Mouse (Mus musculus) kidney, postnatal 10 days (tissue): ENCODE data around the gene Ugt1a6a.
A peak's percentile ranks its signal among the peaks of the same experiment; 100 is the strongest.
"Not testable (repeated sequence)": the region's sequence is repeated elsewhere in the genome, so short reads cannot be mapped to it uniquely, and the experiment has no call there.

Experiments used
- DNase-seq: peaks from one replicate; pipeline ENCODE4 v3.0.0; 2021; ENCODE audit warnings: mixed read lengths

Ugt1a6a gene

DNA sequence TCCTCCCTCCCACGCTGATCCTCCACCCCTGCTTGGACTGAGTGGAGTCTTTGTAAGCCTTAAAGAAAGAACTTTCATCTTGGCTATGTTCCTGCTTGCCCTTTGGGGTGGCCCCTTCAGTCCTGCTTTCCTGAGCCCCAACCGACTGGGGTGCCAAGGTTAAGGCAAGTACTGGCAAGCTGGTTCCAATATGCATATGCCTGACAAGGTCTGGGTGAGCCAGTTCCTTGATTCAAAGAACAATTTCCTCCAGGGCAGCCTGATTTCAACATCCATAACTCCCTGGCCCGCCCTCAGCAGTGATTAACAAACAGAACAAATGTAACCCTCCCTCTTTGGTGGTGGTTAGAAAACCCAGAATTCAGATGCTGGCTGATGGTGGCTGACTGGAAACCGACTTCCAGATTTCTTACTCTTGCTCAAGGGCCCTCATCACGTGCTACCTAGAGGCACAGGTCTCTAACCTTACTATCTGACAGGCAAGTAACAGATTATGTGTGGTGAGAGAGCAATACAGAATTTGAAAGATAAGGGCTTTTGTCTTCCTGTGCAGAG is at the start of gene Ugt1a6a:
TSS of gene Ugt1a6a (plus strand) at position 353 of the 555 bp plus-strand sequence.
- peak; percentile 32 for DNase-seq

DNA sequence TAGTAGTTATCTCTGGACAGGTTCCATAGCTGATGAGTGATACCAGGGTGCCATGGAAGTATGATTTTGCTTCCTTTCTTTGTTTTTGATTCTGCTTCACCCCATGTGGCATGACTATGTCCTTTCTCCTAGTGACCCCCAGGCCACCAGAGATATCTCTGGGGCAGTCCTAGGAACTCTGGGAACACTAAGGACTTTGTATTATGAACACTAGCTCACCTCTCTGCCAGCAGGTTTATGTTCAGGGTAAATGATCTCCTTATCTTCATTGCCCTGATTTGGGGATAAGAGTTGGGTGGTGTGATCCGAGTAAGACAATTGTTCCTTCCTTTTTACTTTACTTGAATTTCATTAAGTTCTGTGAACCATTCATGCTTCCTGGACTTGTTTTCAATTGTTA is 48.5 kb upstream of the Ugt1a6a start:
- DNase-seq, result no peak

- no peak for DNase-seq
Observed at GRCm38 (mm10) chr1:88087513-88087912, 47.1 kb upstream of the Ugt1a6a start, which contains the start of gene Ugt1a8. Ugt1a8 (plus strand) TSS chr1:88087813.

- DNase-seq, result no peak
Observed at GRCm38 (mm10) chr1:88092341-88092740, 42.3 kb upstream of the Ugt1a6a start.

DNA sequence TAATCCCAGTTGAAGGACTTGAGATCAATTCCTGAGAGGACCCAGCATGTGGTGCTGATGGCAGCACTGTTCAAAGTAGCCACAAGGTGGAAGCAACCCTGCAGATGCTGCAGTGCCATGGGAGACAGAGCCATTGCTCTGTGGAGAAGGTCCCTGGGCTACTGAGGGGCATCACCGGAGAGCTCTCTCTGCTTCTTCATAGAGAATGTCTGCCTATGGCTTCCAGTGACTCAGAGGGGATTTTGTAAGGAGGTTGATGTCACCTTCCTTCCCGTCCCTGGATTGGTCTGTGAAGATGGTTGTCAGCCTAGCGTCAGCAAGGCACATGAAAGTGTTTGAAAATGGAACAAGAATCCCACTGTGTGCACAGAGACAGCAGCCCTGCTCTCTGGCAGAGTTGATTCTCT is 40.3 kb upstream of the Ugt1a6a start:
- peak; percentile 46 for DNase-seq

DNA sequence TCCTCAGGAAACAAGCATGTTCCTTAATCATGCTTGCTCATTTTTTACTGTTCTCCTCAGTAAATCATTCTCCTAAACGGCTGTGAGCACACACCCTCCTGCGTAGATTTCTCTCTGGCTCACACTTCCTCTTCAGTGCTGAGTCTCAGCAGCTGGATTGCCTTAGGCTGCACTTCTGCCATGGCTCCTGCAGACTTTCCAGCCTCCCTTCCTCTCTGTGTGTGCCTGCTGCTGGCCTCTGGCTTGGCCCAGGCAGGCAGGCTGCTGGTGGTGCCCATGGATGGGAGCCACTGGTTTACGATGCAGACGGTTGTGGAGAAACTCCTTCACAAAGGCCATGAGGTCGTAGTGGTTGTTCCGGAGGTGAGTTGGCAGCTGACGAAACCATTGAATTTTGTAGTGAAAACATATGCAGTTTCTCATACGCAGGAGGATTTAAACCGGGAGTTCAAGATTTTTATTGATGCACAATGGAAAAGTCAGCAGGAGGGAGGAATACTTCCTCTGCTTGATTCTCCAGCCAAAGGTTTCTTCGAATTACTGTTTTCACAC is 39.6 kb upstream of the Ugt1a6a start, which contains the start of gene Ugt1a7c:
TSS of gene Ugt1a7c (plus strand) at position 122 of the 552 bp plus-strand sequence.
- DNase-seq, result peak; percentile 66

- not testable (repeated sequence) for DNase-seq
Observed at GRCm38 (mm10) chr1:88098546-88098945, 36.1 kb upstream of the Ugt1a6a start.

DNA sequence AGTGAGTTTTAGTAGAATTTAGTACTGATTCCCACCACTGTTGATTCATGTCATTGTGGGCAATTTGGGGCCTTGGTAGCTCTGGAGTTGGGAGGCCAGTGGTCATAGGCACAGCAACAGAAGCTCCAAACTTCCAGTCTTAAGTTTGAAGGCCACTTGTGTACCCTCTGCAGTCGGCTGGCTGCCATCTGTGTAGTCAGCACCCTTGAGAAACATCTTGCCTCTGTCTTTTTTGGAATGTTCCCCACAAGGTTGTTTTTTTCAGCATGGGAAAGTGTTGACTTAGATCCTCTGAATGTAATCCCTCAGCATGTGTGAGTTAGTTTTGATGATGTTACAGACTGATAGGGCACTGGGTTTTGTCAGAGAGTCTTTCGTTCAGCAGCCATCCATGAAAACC is 34.9 kb upstream of the Ugt1a6a start:
- DNase-seq, result not testable (repeated sequence)

DNA sequence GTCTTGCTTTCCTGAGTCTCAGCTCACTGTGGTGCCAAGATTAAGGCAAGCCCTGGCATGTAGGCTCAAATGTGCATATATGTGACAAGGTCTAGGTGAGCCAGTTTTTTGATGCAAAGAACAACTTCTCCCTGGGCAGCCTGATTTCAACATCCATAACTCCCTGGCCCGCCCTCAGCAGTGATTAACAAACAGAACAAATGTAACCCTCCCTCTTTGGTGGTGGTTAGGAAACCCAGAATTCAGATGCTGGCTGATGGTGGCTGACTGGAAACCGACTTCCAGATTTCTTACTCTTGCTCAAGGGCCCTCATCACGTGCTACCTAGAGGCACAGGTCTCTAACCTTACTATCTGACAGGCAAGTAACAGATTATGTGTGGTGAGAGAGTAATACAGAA is 31.6 kb upstream of the Ugt1a6a start, which contains the start of gene Ugt1a6b:
TSS of gene Ugt1a6b (plus strand) at position 234 of the 400 bp plus-strand sequence.
- not testable (repeated sequence) for DNase-seq

DNA sequence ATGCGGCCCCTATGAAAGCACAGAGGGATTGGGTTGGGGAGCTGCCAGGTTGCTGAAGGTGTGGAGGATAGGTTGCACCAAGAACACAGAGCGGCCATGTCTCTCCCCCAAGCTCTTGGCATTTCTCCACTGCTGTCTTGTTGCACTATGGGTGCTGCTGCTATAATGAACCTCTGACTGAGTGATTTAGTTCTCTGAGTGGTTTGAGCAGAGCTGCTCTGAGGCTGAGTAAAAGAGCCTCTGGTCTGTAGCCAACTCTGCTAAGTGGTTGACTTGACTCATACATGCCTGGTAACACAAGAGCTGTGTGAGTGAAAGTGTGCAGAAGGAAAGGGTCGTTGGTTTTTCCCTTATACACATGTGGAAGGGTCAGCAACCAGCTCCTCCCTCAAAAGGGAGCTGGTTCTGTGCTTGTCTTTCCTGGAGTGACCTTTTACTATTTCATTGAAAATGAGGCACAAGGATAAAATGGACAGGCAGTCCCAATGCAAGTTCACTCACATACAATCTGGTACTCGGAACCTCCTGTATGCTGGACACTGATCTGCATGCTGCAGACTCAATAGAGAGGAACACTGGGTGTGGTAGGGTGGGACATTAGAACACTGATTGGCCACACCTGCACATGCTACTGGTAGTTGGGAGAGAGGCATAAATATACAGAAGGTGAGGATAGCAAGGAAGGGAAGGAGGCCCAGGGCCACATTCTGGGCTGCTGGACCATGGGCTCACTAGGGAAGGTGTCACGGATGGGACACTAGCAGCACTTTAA is 30.7 kb upstream of the Ugt1a6a start:
- not testable (repeated sequence) for DNase-seq

- no peak for DNase-seq
Observed at GRCm38 (mm10) chr1:88104667-88105430, 29.8 kb upstream of the Ugt1a6a start.

DNA sequence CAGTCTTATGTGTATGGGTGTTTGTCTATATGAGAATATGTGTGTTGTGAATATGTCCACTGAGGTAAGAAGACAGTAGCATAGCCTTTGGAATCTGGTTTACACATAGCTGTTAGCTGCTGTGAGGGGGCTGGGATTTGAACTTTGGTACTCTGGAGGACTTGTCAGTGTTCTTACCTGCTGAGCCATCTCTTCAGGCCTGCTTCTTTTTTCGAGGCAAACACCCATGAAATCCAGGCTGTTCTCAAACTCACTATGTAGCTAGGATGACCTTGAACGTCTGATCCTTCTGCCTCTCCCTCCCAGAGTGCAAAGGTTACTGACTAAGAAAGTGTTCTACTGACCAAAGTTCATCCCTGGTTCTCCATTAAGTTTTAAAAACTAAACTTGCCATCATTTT is 29.0 kb upstream of the Ugt1a6a start:
- peak; percentile 21 for DNase-seq

DNA sequence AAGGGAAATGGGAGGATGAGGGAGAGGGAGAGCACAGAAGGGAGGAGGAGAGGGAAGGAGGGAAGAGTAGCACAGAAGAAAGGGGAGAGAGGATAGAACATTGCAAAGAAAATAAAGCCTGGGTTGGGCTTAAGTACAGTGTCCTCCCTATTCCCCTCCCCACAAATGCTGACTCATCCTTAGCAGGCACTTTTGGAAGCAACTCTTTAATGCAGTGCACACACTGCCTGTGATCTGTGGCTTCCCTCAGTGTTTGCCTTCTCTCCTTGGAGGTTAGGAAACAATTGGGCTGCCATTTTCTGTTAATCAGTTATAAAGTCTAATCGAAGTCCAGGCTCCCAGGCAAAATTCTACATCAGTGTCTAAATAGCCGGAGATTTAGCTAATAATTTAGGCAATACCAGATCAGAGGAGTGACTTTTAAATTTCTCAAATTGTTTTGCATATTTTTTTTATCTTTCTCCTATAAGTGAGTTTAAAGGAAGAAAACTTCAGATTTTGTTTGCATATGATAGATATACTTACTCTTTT is 25.5 kb upstream of the Ugt1a6a start:
- not testable (repeated sequence) for DNase-seq

DNA sequence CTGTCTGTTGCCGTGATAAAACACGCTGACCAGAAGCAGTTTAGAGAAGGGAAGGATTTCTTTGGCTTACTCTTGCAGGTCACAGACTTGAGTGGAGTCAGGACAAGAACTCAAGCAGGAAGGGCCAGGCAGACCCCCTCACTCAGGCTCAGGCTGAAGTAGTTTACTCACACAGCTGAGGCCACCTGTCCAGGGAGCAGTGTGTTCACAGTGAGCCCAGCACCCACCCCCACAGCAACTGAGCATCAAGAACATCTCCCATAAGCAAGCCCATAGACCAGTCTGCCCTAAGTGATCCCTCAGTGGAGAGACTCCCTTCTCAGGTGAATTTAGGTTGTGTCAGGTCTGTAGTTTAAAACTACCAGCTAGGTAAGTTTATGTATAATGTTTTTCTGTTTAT is 25.0 kb upstream of the Ugt1a6a start:
- not testable (repeated sequence) for DNase-seq

DNA sequence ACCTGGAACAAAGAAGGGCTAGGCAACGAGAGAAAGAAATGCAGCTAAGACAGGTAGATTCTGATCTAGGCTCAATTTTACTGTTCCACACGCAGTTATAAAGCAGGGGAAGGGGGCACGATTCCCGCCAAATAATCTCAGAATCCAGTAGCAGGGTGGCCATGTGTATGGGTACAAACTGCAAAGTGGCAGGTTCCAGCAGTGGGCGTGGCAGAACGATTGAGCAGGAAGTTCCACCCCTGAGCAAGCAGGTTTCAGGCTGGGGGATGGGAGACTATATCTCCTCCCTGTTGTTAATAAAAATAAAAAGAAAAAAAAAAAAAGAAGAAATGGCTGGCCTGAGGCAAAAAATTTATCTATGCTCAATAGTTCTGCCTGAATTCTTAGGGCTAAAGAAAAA is 21.8 kb upstream of the Ugt1a6a start:
- not testable (repeated sequence) for DNase-seq

- DNase-seq, result not testable (repeated sequence)
Observed at GRCm38 (mm10) chr1:88120550-88120949, 14.1 kb upstream of the Ugt1a6a start.

DNA sequence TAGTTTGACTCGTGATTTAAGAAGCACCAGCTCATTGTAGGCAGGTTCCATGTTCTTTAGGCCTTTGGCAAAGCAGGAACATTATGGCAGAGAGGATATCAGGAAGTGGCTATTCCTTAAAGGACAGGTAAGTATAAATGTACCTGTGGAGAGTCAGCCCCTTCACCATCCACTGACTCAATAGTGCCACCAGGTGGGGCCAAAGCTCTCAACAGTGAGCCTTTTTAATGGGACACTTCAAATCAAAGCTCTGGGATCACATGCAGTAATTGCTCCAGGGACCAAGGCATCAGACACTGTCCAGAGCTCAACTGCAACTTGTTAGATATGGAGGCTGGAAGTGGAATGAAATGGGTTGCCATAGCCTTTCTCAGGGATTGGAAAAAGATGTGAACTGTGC is 13.1 kb upstream of the Ugt1a6a start:
- peak; percentile 61 for DNase-seq

- DNase-seq, result peak; percentile 27
Observed at GRCm38 (mm10) chr1:88125827-88126360, 8.7 kb upstream of the Ugt1a6a start.

- DNase-seq, result not testable (repeated sequence)
Observed at GRCm38 (mm10) chr1:88129091-88129490, 5.5 kb upstream of the Ugt1a6a start.

DNA sequence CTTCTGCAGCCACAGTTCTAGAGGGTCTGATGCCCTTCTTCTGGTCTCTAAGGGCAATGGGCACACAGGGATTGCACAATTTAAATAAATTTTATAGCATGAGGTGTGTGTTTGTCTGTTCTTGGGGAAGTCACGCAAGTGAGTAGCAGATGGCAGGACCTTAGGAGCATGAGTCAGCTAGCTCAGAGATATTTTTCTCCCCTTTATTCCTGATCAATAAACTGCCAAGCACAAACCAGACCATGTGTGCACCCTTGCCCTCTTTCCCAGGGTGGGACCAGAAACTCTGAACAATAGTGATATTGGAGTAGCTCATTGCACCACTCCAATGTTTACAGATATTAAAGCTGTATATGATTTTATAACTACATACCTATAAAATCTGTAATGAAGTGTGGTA is 4.4 kb upstream of the Ugt1a6a start:
- not testable (repeated sequence) for DNase-seq

DNA sequence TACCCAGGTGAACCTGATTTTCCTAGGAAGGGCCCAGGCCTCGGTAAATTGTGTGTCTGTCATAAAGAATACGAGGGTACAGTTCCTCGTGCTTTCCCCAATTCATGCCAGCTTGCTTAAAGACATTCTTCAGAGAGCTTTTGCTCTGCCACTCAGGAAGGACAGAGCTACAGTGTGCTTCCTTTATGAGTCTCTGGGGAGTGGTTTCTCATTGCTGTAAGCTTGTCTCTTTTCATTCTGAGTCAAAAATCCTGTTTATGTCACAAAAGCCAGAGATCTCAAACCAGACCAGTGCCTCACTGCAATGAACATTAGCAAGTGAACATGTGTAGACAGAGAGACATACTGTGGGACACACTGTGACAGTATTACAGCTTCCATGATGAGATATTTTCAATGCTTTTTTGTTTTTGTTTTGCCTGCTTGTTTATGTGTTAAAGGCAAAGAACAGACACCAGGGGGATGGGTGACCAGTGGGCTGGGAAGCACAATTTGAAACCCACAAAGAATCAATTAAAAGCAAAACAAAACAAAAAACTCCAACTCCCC is 627 bp upstream of the Ugt1a6a start:
- DNase-seq, result no peak
